Mouse (Mus musculus): Measurements from ENCODE around the gene Hspbap1. TPM values are rescaled to one million over a fixed set of nuclear protein-coding genes. Genes with fewer than 3 reads are reported as not detected.

Hspbap1 gene
- polyA plus RNA-seq, 1 experiment from 2014 or later, result 24.7 TPM

GRCm38 (mm10) chr16:35834653-35835052 is 64.5 kb downstream of the Hspbap1 start:
- H3K27ac ChIP-seq (ENCODE audit: low read depth, low read length), result no peak overlapping the region
- DNase-seq (ENCODE audit: low spot score), result no peak
- H3K27me3 ChIP-seq (ENCODE audit: control insufficient read depth, insufficient read depth, low read length), result no peaks in the 10 kb centered on the region
- no peak overlapping the region for H3K4me3 ChIP-seq (ENCODE audit: low read depth, low read length)
- ATAC-seq (ENCODE audit: low FRiP score), result no peak
- no peak overlapping the region for H3K4me2 ChIP-seq (replicated peaks; ENCODE audit: low read depth, low read length)
- no peaks in the 10 kb centered on the region for H3K36me3 ChIP-seq (ENCODE audit: control insufficient read depth, insufficient read depth, low read length)
- no peaks in the 10 kb centered on the region for H3K4me1 ChIP-seq (replicated peaks; ENCODE audit: control insufficient read depth, insufficient read depth, low read length)
- H3K9ac ChIP-seq (ENCODE audit: low read depth, low read length), result no peak overlapping the region
- H3K9me3 ChIP-seq (ENCODE audit: control insufficient read depth, low read length), result no peaks in the 10 kb centered on the region
- WGBS, result 90% methylated on average over 8 of the region's 8 CpGs

- peak; percentile 46 for DNase-seq (ENCODE audit: low spot score)
- ATAC-seq (ENCODE audit: low FRiP score), result no peak
- H3K9ac ChIP-seq (ENCODE audit: low read depth, low read length), result no peak overlapping the region
- no peaks in the 10 kb centered on the region for H3K36me3 ChIP-seq (ENCODE audit: control insufficient read depth, insufficient read depth, low read length)
- no peaks in the 10 kb centered on the region for H3K9me3 ChIP-seq (ENCODE audit: control insufficient read depth, low read length)
- no peaks in the 10 kb centered on the region for H3K4me1 ChIP-seq (replicated peaks; ENCODE audit: control insufficient read depth, insufficient read depth, low read length)
- 35% methylated on average over 1 of the region's 1 CpGs for WGBS
- no peak overlapping the region for H3K4me3 ChIP-seq (ENCODE audit: low read depth, low read length)
- no peak overlapping the region for H3K27ac ChIP-seq (ENCODE audit: low read depth, low read length)
- no peak overlapping the region for H3K4me2 ChIP-seq (replicated peaks; ENCODE audit: low read depth, low read length)
- H3K27me3 ChIP-seq (ENCODE audit: control insufficient read depth, insufficient read depth, low read length), result no peaks in the 10 kb centered on the region
Measured at GRCm38 (mm10) chr16:35839680-35840079, 69.5 kb downstream of the Hspbap1 start.

GRCm38 (mm10) chr16:35847138-35847537 is 77.0 kb downstream of the Hspbap1 start:
- H3K4me1 ChIP-seq (replicated peaks; ENCODE audit: control insufficient read depth, insufficient read depth, low read length), result no peaks in the 10 kb centered on the region
- ATAC-seq (ENCODE audit: low FRiP score) (no peak), DNase-seq (ENCODE audit: low spot score) (no peak)
- H3K9me3 ChIP-seq (ENCODE audit: control insufficient read depth, low read length), result no peaks in the 10 kb centered on the region
- H3K27ac ChIP-seq (ENCODE audit: low read depth, low read length), result no peak overlapping the region
- H3K4me2 ChIP-seq (replicated peaks; ENCODE audit: low read depth, low read length), result no peak overlapping the region
- H3K27me3 ChIP-seq (ENCODE audit: control insufficient read depth, insufficient read depth, low read length), result no peaks in the 10 kb centered on the region
- no peak overlapping the region for H3K9ac ChIP-seq (ENCODE audit: low read depth, low read length)
- H3K36me3 ChIP-seq (ENCODE audit: control insufficient read depth, insufficient read depth, low read length), result no peaks in the 10 kb centered on the region
- H3K4me3 ChIP-seq (ENCODE audit: low read depth, low read length), result no peak overlapping the region

- Histone ChIP-seq H3K9me3 (ENCODE audit: control insufficient read depth, low read length) (no peaks in the 10 kb centered on the region), H3K36me3 (ENCODE audit: control insufficient read depth, insufficient read depth, low read length) (no peaks in the 10 kb centered on the region), H3K9ac (ENCODE audit: low read depth, low read length) (no peak overlapping the region), H3K27ac (ENCODE audit: low read depth, low read length) (no peak overlapping the region), H3K4me3 (ENCODE audit: low read depth, low read length) (no peak overlapping the region), H3K4me1 (replicated peaks; ENCODE audit: control insufficient read depth, insufficient read depth, low read length) (no peaks in the 10 kb centered on the region), H3K4me2 (replicated peaks; ENCODE audit: low read depth, low read length) (no peak overlapping the region), H3K27me3 (ENCODE audit: control insufficient read depth, insufficient read depth, low read length) (no peaks in the 10 kb centered on the region)
- no peak for DNase-seq (ENCODE audit: low spot score)
- 89% methylated on average over 4 of the region's 4 CpGs for WGBS
- no peak for ATAC-seq (ENCODE audit: low FRiP score)
Measured at GRCm38 (mm10) chr16:35855846-35856245, 85.7 kb downstream of the Hspbap1 start.

- Histone ChIP-seq H3K4me3 (ENCODE audit: low read depth, low read length) (no peak overlapping the region), H3K27me3 (ENCODE audit: control insufficient read depth, insufficient read depth, low read length) (no peaks in the 10 kb centered on the region)
- WGBS, result 93% methylated on average over 18 of the region's 18 CpGs
Measured at GRCm38 (mm10) chr16:35856766-35857165, 86.6 kb downstream of the Hspbap1 start.

GRCm38 (mm10) chr16:35860236-35860635 is 90.1 kb downstream of the Hspbap1 start:
- Histone ChIP-seq H3K9ac (ENCODE audit: low read depth, low read length) (no peak overlapping the region), H3K27ac (ENCODE audit: low read depth, low read length) (no peak overlapping the region), H3K9me3 (ENCODE audit: control insufficient read depth, low read length) (no peaks in the 10 kb centered on the region), H3K4me2 (replicated peaks; ENCODE audit: low read depth, low read length) (no peak overlapping the region), H3K4me1 (replicated peaks; ENCODE audit: control insufficient read depth, insufficient read depth, low read length) (no peaks in the 10 kb centered on the region), H3K4me3 (ENCODE audit: low read depth, low read length) (no peak overlapping the region), H3K27me3 (ENCODE audit: control insufficient read depth, insufficient read depth, low read length) (no peaks in the 10 kb centered on the region), H3K36me3 (ENCODE audit: control insufficient read depth, insufficient read depth, low read length) (no peaks in the 10 kb centered on the region)
- DNase-seq (ENCODE audit: low spot score) (no peak), ATAC-seq (ENCODE audit: low FRiP score) (no peak)
- 80% methylated on average over 16 of the region's 16 CpGs for WGBS

More at GRCm38 (mm10) chr16:35856766-35857165, 86.6 kb downstream of the Hspbap1 start:
- Histone ChIP-seq H3K9ac (ENCODE audit: low read depth, low read length) (no peak overlapping the region), H3K4me1 (replicated peaks; ENCODE audit: control insufficient read depth, insufficient read depth, low read length) (no peaks in the 10 kb centered on the region), H3K4me2 (replicated peaks; ENCODE audit: low read depth, low read length) (no peak overlapping the region), H3K9me3 (ENCODE audit: control insufficient read depth, low read length) (no peaks in the 10 kb centered on the region), H3K27ac (ENCODE audit: low read depth, low read length) (no peak overlapping the region), H3K36me3 (ENCODE audit: control insufficient read depth, insufficient read depth, low read length) (no peaks in the 10 kb centered on the region)
- ATAC-seq (ENCODE audit: low FRiP score), result no peak
- DNase-seq (ENCODE audit: low spot score), result no peak

GRCm38 (mm10) chr16:35862057-35862456 is 91.9 kb downstream of the Hspbap1 start:
- Histone ChIP-seq H3K27ac (ENCODE audit: low read depth, low read length) (no peak overlapping the region), H3K9ac (ENCODE audit: low read depth, low read length) (no peak overlapping the region), H3K4me2 (replicated peaks; ENCODE audit: low read depth, low read length) (no peak overlapping the region), H3K9me3 (ENCODE audit: control insufficient read depth, low read length) (no peaks in the 10 kb centered on the region), H3K4me3 (ENCODE audit: low read depth, low read length) (no peak overlapping the region), H3K36me3 (ENCODE audit: control insufficient read depth, insufficient read depth, low read length) (no peaks in the 10 kb centered on the region), H3K27me3 (ENCODE audit: control insufficient read depth, insufficient read depth, low read length) (no peaks in the 10 kb centered on the region), H3K4me1 (replicated peaks; ENCODE audit: control insufficient read depth, insufficient read depth, low read length) (no peaks in the 10 kb centered on the region)
- ATAC-seq (ENCODE audit: low FRiP score), result no peak
- no peak for DNase-seq (ENCODE audit: low spot score)
- WGBS, result 88% methylated on average over 1 of the region's 1 CpGs

GRCm38 (mm10) chr16:35867726-35868125 is 97.6 kb downstream of the Hspbap1 start:
- Histone ChIP-seq H3K4me1 (replicated peaks; ENCODE audit: control insufficient read depth, insufficient read depth, low read length) (no peaks in the 10 kb centered on the region), H3K4me3 (ENCODE audit: low read depth, low read length) (no peak overlapping the region), H3K4me2 (replicated peaks; ENCODE audit: low read depth, low read length) (no peak overlapping the region), H3K36me3 (ENCODE audit: control insufficient read depth, insufficient read depth, low read length) (no peaks in the 10 kb centered on the region), H3K9ac (ENCODE audit: low read depth, low read length) (no peak overlapping the region), H3K27ac (ENCODE audit: low read depth, low read length) (no peak overlapping the region), H3K9me3 (ENCODE audit: control insufficient read depth, low read length) (no peaks in the 10 kb centered on the region), H3K27me3 (ENCODE audit: control insufficient read depth, insufficient read depth, low read length) (peaks cover 11% of the 10 kb centered on the region)
- WGBS, result 80% methylated on average over 11 of the region's 11 CpGs
- ATAC-seq (ENCODE audit: low FRiP score) (no peak), DNase-seq (ENCODE audit: low spot score) (no peak)

GRCm38 (mm10) chr16:35869126-35869525 is 99.0 kb downstream of the Hspbap1 start:
- Histone ChIP-seq H3K36me3 (ENCODE audit: control insufficient read depth, insufficient read depth, low read length) (no peaks in the 10 kb centered on the region), H3K27ac (ENCODE audit: low read depth, low read length) (no peak overlapping the region), H3K4me2 (replicated peaks; ENCODE audit: low read depth, low read length) (no peak overlapping the region), H3K9me3 (ENCODE audit: control insufficient read depth, low read length) (no peaks in the 10 kb centered on the region), H3K4me3 (ENCODE audit: low read depth, low read length) (no peak overlapping the region), H3K9ac (ENCODE audit: low read depth, low read length) (no peak overlapping the region), H3K27me3 (ENCODE audit: control insufficient read depth, insufficient read depth, low read length) (peaks cover 11% of the 10 kb centered on the region), H3K4me1 (replicated peaks; ENCODE audit: control insufficient read depth, insufficient read depth, low read length) (no peaks in the 10 kb centered on the region)
- 36% methylated on average over 3 of the region's 3 CpGs for WGBS
- no peak for DNase-seq (ENCODE audit: low spot score)
- ATAC-seq (ENCODE audit: low FRiP score), result no peak
